Mouse (Mus musculus): ENCODE results near the gene Wdr53.

DNA sequence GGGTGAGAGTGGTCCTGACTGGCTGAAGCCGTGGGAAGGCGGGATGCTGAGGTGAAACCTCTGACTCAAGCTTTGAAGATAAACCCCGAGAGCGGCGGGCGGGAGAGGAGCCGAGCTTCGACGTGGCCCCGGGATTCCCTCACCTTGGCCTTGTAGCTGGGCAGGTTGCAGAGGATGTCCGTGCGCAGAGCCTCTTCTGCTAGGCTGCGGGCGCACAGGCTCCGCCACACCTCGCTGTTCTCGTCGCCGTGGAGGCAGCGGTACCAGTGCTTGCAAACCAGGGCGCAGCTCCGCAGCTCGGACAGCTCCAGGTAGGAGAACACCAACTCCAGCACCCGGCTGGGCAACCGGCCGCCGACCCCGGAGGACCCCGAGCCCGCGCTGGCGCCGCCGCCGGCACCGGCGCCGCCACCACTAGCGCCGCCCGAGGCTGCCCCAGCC, 656 bp upstream of the Wdr53 start:
- TF ChIP-seq CTCF (IDR thresholded peaks at IDR 0.05; ENCODE audit: low read depth) (no peak), EP300 (IDR thresholded peaks at IDR 0.05; ENCODE audit: low read depth) (no peak)
